Mouse (Mus musculus) CH12.LX (cell line): ENCODE results near the gene Prmt8. TPM values are rescaled to one million over a fixed set of nuclear protein-coding genes. Genes with fewer than 3 reads are reported as not detected.

Source experiments
- DNase-seq: peaks from one replicate; pipeline ENCODE4 v3.0.0-alpha.2; 2013; ENCODE audit errors: extremely low read depth
- H3K27ac ChIP-seq: 2 replicates; pipeline ENCODE4 v1.5.1; 2012; ENCODE audit warnings: low read depth, mild to moderate bottlenecking, control low read depth, moderate library complexity; ENCODE audit not compliant: insufficient read depth
- H3K27me3 ChIP-seq: replicated peaks from 2 replicates; pipeline ENCODE3; 2012; ENCODE audit warnings: inconsistent platforms
- H3K36me3 ChIP-seq, 2 experiments: replicated peaks in 1 of 2; 2 replicates each; pipeline versions ENCODE3 to v1.6.1; 2012; ENCODE audit warnings: inconsistent platforms in 1 of 2, low read length in 1 of 2, mild to moderate bottlenecking in 1 of 2, mixed read lengths in 1 of 2, moderate library complexity in 1 of 2; ENCODE audit not compliant: control insufficient read depth in 1 of 2, insufficient read depth in 1 of 2
- H3K4me1 ChIP-seq, 2 experiments: 2 replicates each; pipeline ENCODE4 v1.6.1; 2012; ENCODE audit warnings: inconsistent platforms in 1 of 2, moderate library complexity in 1 of 2; ENCODE audit not compliant: insufficient read depth in 2 of 2, control insufficient read depth in 1 of 2
- H3K4me2 ChIP-seq: 2 replicates; pipeline ENCODE4 v1.6.1; 2012; ENCODE audit warnings: low read depth, mild to moderate bottlenecking, control low read depth; ENCODE audit not compliant: poor library complexity, insufficient read depth, severe bottlenecking
- H3K4me3 ChIP-seq, 3 experiments: fragments of 150-350 bp in 1 of 3; sonication (generic) in 1 of 3; replicated peaks in 1 of 3; 2 replicates each; pipeline versions ENCODE3 to v1.5.1; 2011 to 2012; ENCODE audit warnings: low read depth in 2 of 3, low read length in 2 of 3, mild to moderate bottlenecking in 2 of 3, moderate library complexity in 2 of 3, control low read depth in 1 of 3, improper control_type of control experiment in 1 of 3, inconsistent platforms in 1 of 3, mixed read lengths in 1 of 3; ENCODE audit not compliant: poor library complexity in 1 of 3
- H3K79me2 ChIP-seq: replicated peaks from 2 replicates; pipeline ENCODE4 v1.6.1; 2012; ENCODE audit warnings: mild to moderate bottlenecking, moderate library complexity; ENCODE audit not compliant: control insufficient read depth, poor library complexity, insufficient read depth, severe bottlenecking; ENCODE audit errors: extremely low read depth
- H3K9ac ChIP-seq: 2 replicates; pipeline ENCODE4 v1.6.1; 2012; ENCODE audit warnings: low read depth, mild to moderate bottlenecking, control low read depth, moderate library complexity; ENCODE audit not compliant: insufficient read depth
- H3K9me3 ChIP-seq: replicated peaks from 2 replicates; pipeline ENCODE3; 2012; ENCODE audit warnings: low read length, inconsistent platforms, mixed read lengths
- BHLHE40 ChIP-seq: IDR thresholded peaks from 2 replicates; pipeline ENCODE4 v1.6.1; 2011; ENCODE audit warnings: mild to moderate bottlenecking, low read depth, low read length, improper control_type of control experiment
- CHD2 ChIP-seq: IDR thresholded peaks from 2 replicates; pipeline ENCODE4 v1.6.1; 2011; ENCODE audit warnings: low read length, improper control_type of control experiment
- CTCF ChIP-seq, 2 experiments: IDR thresholded peaks in 1 of 2; conservative IDR thresholded peaks in 1 of 2; 2 replicates each; pipeline ENCODE4 v1.5.1; 2011 to 2012; ENCODE audit warnings: low read depth in 2 of 2, low read length in 2 of 2, improper control_type of control experiment in 1 of 2, inconsistent platforms in 1 of 2, mild to moderate bottlenecking in 1 of 2, moderate library complexity in 1 of 2
- E2F4 ChIP-seq: IDR thresholded peaks from 2 replicates; pipeline ENCODE4 v1.6.1; 2011; ENCODE audit warnings: low read depth, low read length, improper control_type of control experiment; ENCODE audit not compliant: insufficient replicate concordance
- EP300 ChIP-seq: IDR thresholded peaks from 2 replicates; pipeline ENCODE4 v1.6.1; 2011; ENCODE audit warnings: low read length, improper control_type of control experiment
- HCFC1 ChIP-seq: IDR thresholded peaks from 2 replicates; pipeline ENCODE4 v1.6.1; 2012; ENCODE audit warnings: low read depth, mild to moderate bottlenecking, inconsistent platforms, low read length, improper control_type of control experiment
- IRF4 ChIP-seq: IDR thresholded peaks from 2 replicates; pipeline ENCODE4 v1.6.1; 2014; ENCODE audit warnings: low read depth, mild to moderate bottlenecking, inconsistent platforms, low read length, improper control_type of control experiment
- JUN ChIP-seq: IDR thresholded peaks from 2 replicates; pipeline ENCODE4 v1.6.1; 2011; ENCODE audit warnings: low read depth, mild to moderate bottlenecking, low read length, improper control_type of control experiment, moderate library complexity; ENCODE audit not compliant: insufficient read depth
- JUND ChIP-seq: conservative IDR thresholded peaks from 2 replicates; pipeline ENCODE4 v1.6.1; 2011; ENCODE audit warnings: low read depth, low read length, improper control_type of control experiment
- KAT2A ChIP-seq: IDR thresholded peaks from 2 replicates; pipeline ENCODE4 v1.6.1; 2012; ENCODE audit warnings: low read length, improper control_type of control experiment, inconsistent platforms; ENCODE audit not compliant: insufficient replicate concordance
- MAFK ChIP-seq: IDR thresholded peaks from 2 replicates; pipeline ENCODE4 v1.6.1; 2011; ENCODE audit warnings: low read length, improper control_type of control experiment; ENCODE audit not compliant: insufficient replicate concordance
- MAZ ChIP-seq: IDR thresholded peaks from 2 replicates; pipeline ENCODE4 v1.6.1; 2012; ENCODE audit warnings: low read depth, mild to moderate bottlenecking, inconsistent platforms, low read length, improper control_type of control experiment, moderate library complexity
- MXI1 ChIP-seq: IDR thresholded peaks from 2 replicates; pipeline ENCODE4 v1.6.1; 2011; ENCODE audit warnings: mild to moderate bottlenecking, low read depth, low read length, improper control_type of control experiment
- MYC ChIP-seq: IDR thresholded peaks from 2 replicates; pipeline ENCODE4 v1.6.1; 2011; ENCODE audit warnings: low read depth, mild to moderate bottlenecking, improper control_type of control experiment, low read length
- NELFE ChIP-seq: IDR thresholded peaks from 2 replicates; pipeline ENCODE4 v1.6.1; 2011; ENCODE audit warnings: low read depth, low read length, improper control_type of control experiment
- NRF1 ChIP-seq: IDR thresholded peaks from 2 replicates; pipeline ENCODE4 v1.6.1; 2014; ENCODE audit warnings: low read depth, mild to moderate bottlenecking, inconsistent platforms, low read length, improper control_type of control experiment, moderate library complexity
- PAX5 ChIP-seq: IDR thresholded peaks from 2 replicates; pipeline ENCODE4 v1.6.1; 2012; ENCODE audit warnings: low read length, inconsistent platforms, mixed read lengths
- POLR2A ChIP-seq: IDR thresholded peaks from 2 replicates; pipeline ENCODE4 v1.6.1; 2011; ENCODE audit warnings: low read depth, mild to moderate bottlenecking, improper control_type of control experiment, low read length
- POLR2AphosphoS2 ChIP-seq: IDR thresholded peaks from 2 replicates; pipeline ENCODE4 v1.6.1; 2011; ENCODE audit warnings: low read depth, low read length, improper control_type of control experiment
- RAD21 ChIP-seq: IDR thresholded peaks from 2 replicates; pipeline ENCODE4 v1.6.1; 2011; ENCODE audit warnings: low read depth, mild to moderate bottlenecking, low read length, improper control_type of control experiment, moderate library complexity
- SIN3A ChIP-seq: IDR thresholded peaks from 2 replicates; pipeline ENCODE4 v1.6.1; 2012; ENCODE audit warnings: low read length, improper control_type of control experiment, inconsistent platforms
- SMC3 ChIP-seq: IDR thresholded peaks from 2 replicates; pipeline ENCODE4 v1.6.1; 2011; ENCODE audit warnings: low read depth, low read length, improper control_type of control experiment
- TBP ChIP-seq: conservative IDR thresholded peaks from 2 replicates; pipeline ENCODE4 v1.6.1; 2011; ENCODE audit warnings: low read depth, low read length, improper control_type of control experiment
- USF1 ChIP-seq: IDR thresholded peaks from 2 replicates; pipeline ENCODE4 v1.6.1; 2014; ENCODE audit warnings: low read depth, mild to moderate bottlenecking, inconsistent platforms, low read length, improper control_type of control experiment
- ZC3H11A ChIP-seq: IDR thresholded peaks from 2 replicates; pipeline ENCODE4 v1.6.1; 2012; ENCODE audit warnings: low read depth, mild to moderate bottlenecking, inconsistent platforms, low read length, improper control_type of control experiment
- ZKSCAN1 ChIP-seq: IDR thresholded peaks from 2 replicates; pipeline ENCODE4 v1.6.1; 2012; ENCODE audit warnings: low read depth, inconsistent platforms, low read length, improper control_type of control experiment, borderline replicate concordance
- dilution Hi-C: fragments of 300-500 bp; cut with MboI; formaldehyde crosslinking; loops from 2 replicates; pipeline ENCODE4 v1.14.3; 2020; ENCODE audit warnings: low sequenced_read_pairs; ENCODE audit not compliant: extremely low pct_unique_long_range_greater_than_20kb, extremely low pct_ligation_motif_present
- in situ Hi-C: fragments of 300-500 bp; cut with MboI; formaldehyde crosslinking; loops from 3 replicates; pipeline ENCODE4 v1.14.3; 2019; ENCODE audit warnings: low sequenced_read_pairs, low pct_ligation_motif_present, low pct_unique_long_range_greater_than_20kb, mixed read lengths
- polyA plus RNA-seq: library from polyadenylated mRNA; unstranded; fragments of >175 nt; gene quantifications from 2 replicates; pipeline ENCODE4 v1.2.1, GENCODE M21; 2012; ENCODE audit warnings: low read depth; ENCODE audit not compliant: insufficient read length
- total RNA-seq, 2 experiments: library from RNA; depleted of rRNA; stranded (reverse); fragments of 300-350 nt in 1 of 2; fragments of >200 nt in 1 of 2; gene quantifications; 2 replicates each; pipeline ENCODE4 v1.2.3; 2012 to 2014

Prmt8 gene
- total and polyA plus RNA-seq, 3 experiments = not detected

GRCm38 (mm10) chr6:127663263-127663662 is 106.0 kb downstream of the Prmt8 start:
- no peak for DNase-seq
- no peak for TF ChIP-seq NRF1
- no peak for TF ChIP-seq JUND
- TF ChIP-seq MAZ = no peak
- TF ChIP-seq NELFE = no peak
- no peak for TF ChIP-seq EP300
- no peak for TF ChIP-seq ZC3H11A
- TF ChIP-seq MXI1 = no peak
- TF ChIP-seq SMC3 = no peak
- TF ChIP-seq POLR2A = no peak
- TF ChIP-seq JUN = no peak
- TF ChIP-seq TBP = no peak
- no peak for TF ChIP-seq POLR2AphosphoS2
- Histone ChIP-seq H3K4me3 (no peak overlapping the region), H3K27ac (no peak overlapping the region), H3K36me3 (no peaks in the 10 kb centered on the region), H3K4me1 (peaks cover 2 to 5% of the 10 kb centered on the region in 2 experiments; a peak in 3 of 4 replicates), H3K27me3 (no peaks in the 10 kb centered on the region), H3K9me3 (no peaks in the 10 kb centered on the region), H3K4me2 (no peak overlapping the region), H3K9ac (no peak overlapping the region), H3K79me2 (no peaks in the 10 kb centered on the region)
- in situ Hi-C loops = no loop called here
- dilution Hi-C loops = no loop called here

GRCm38 (mm10) chr6:127661717-127662292 is 107.5 kb downstream of the Prmt8 start:
- Histone ChIP-seq H3K36me3 (peaks cover 0 to 7% of the 10 kb centered on the region in 2 experiments), H3K4me2 (no peak overlapping the region), H3K27ac (no peak overlapping the region), H3K27me3 (no peaks in the 10 kb centered on the region), H3K4me1 (peaks cover 2 to 5% of the 10 kb centered on the region in 2 experiments; a peak in 3 of 4 replicates), H3K4me3 (no peak overlapping the region), H3K9ac (no peak overlapping the region), H3K9me3 (no peaks in the 10 kb centered on the region), H3K79me2 (no peaks in the 10 kb centered on the region)
- no peak for DNase-seq
- dilution Hi-C loops (no loop called here), in situ Hi-C loops (no loop called here)
- no peak for TF ChIP-seq JUND
- peak; percentile 52 for TF ChIP-seq BHLHE40

GRCm38 (mm10) chr6:127659966-127660365 is 109.3 kb downstream of the Prmt8 start:
- Histone ChIP-seq H3K4me2 (no peak overlapping the region), H3K4me3 (no peak overlapping the region), H3K27ac (no peak overlapping the region), H3K4me1 (peaks cover 2 to 5% of the 10 kb centered on the region in 2 experiments; a peak in 3 of 4 replicates), H3K36me3 (peaks cover 0 to 7% of the 10 kb centered on the region in 2 experiments), H3K79me2 (no peaks in the 10 kb centered on the region), H3K9ac (no peak overlapping the region), H3K27me3 (no peaks in the 10 kb centered on the region), H3K9me3 (no peaks in the 10 kb centered on the region)
- dilution Hi-C loops (no loop called here), in situ Hi-C loops (no loop called here)
- no peak for TF ChIP-seq E2F4
- TF ChIP-seq ZKSCAN1 = no peak
- TF ChIP-seq KAT2A = no peak
- no peak for TF ChIP-seq ZC3H11A
- no peak for TF ChIP-seq SIN3A
- no peak for TF ChIP-seq MAZ
- TF ChIP-seq RAD21 = no peak
- TF ChIP-seq MAFK = no peak
- TF ChIP-seq CTCF (conservative IDR thresholded peaks at IDR 0.05 in 1 of 2, IDR thresholded peaks at IDR 0.05 in 1 of 2; ENCODE audit: low read depth in 2 of 2, low read length in 2 of 2) = no peak
- no peak for TF ChIP-seq CHD2
- no peak for TF ChIP-seq EP300
- TF ChIP-seq PAX5 = no peak
- no peak for TF ChIP-seq HCFC1
- TF ChIP-seq IRF4 = no peak
- no peak for TF ChIP-seq MYC
- TF ChIP-seq USF1 = no peak
- TF ChIP-seq MXI1 = no peak
- TF ChIP-seq JUND = no peak
- DNase-seq = no peak
